Comparison of ENCODE assay signal across 8 mouse cellular contexts in the genomic region with DNA sequence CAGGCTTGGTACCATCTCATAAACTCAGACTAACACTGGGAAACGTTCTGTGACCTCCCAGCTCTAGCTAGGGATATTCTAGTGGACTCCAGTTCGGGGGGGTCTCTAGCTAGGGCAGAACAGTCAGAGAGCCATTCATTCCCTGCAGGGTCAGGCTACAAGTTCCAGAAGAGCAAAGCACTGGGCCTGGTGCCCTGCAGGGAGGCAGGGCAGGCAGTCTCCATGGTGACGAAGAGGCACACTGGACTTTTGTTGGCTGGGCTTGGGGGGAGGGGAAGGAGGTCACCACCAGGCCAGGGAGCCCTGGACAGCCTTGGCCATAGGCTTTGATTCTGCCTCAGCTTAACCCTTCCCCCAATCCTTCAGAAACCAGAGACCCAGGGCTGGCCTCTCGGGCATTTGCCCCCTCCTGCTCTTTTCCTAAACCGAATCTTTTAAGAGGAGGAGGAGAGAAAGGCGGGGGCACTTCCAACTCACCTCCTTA. TPM values are rescaled to one million over a fixed set of nuclear protein-coding genes. Genes with fewer than 3 reads are reported as not detected.
DNase-seq lines count a peak whose midpoint lies in the region; ATAC-seq and TF ChIP-seq lines count a peak whose summit lies in the region.

A gene (minus strand): TSS at position 51 of the 484 bp plus-strand sequence.

- H3K4me2 ChIP-seq in embryonic facial prominence, embryonic 15.5 days (replicated peaks), result peak within 1 kb of the TSS; percentile 89
- peak within 1 kb of the TSS; percentile 95 for H3K4me2 ChIP-seq in liver, embryonic 12.5 days

- peaks cover 8% of the 10 kb centered on the region for H3K4me1 ChIP-seq in cerebellum, adult 2 months (ENCODE audit: control insufficient read depth, insufficient read depth, low read length)
- peaks cover 44% of the 10 kb centered on the region for H3K4me1 ChIP-seq in embryonic facial prominence, embryonic 15.5 days
- H3K4me1 ChIP-seq in liver, embryonic 12.5 days, result peaks cover 60% of the 10 kb centered on the region
- peaks cover 18% of the 10 kb centered on the region for H3K4me1 ChIP-seq in small intestine, adult 2 months (ENCODE audit: control insufficient read depth, insufficient read depth, insufficient read length, low read length)

- no peaks in the 10 kb centered on the region for H3K36me3 ChIP-seq in C2C12 (ENCODE audit: control insufficient read depth, insufficient read depth)
- 0 out of 2 replicates have a peak, but pooled peaks cover 3% of the 10 kb centered on the region for H3K36me3 ChIP-seq in embryonic facial prominence, embryonic 15.5 days
- peaks cover 15% of the 10 kb centered on the region for H3K36me3 ChIP-seq in liver, embryonic 12.5 days
- H3K36me3 ChIP-seq in small intestine, adult 2 months (ENCODE audit: control insufficient read depth, insufficient read depth, low read length), result no peaks in the 10 kb centered on the region

- H3K79me3 ChIP-seq in C2C12 (ENCODE audit: low read depth), result peaks cover 7% of the 10 kb centered on the region

- peak within 1 kb of the TSS; percentile 56; the same call in 1 of the 2 replicates for H3K27ac ChIP-seq in cerebellum, adult 2 months (ENCODE audit: insufficient read depth, low read length)
- no peak within 1 kb of the TSS; the same call in 1 of the 2 replicates for H3K27ac ChIP-seq in embryonic facial prominence, embryonic 15.5 days (replicated peaks)
- H3K27ac ChIP-seq in liver, embryonic 12.5 days, result 0 out of 2 replicates have a peak within 1 kb of the TSS, but pooled peaks have one; percentile 68
- no peak within 1 kb of the TSS for H3K27ac ChIP-seq in small intestine, adult 2 months (ENCODE audit: insufficient read depth, low read depth, low read length)

- peaks cover 27% of the 10 kb centered on the region for H3K79me2 ChIP-seq in C2C12 (ENCODE audit: control insufficient read depth, insufficient read depth)

- H3K9ac ChIP-seq in embryonic facial prominence, embryonic 15.5 days, result peak within 1 kb of the TSS; percentile 33
- peak within 1 kb of the TSS; percentile 77 for H3K9ac ChIP-seq in liver, embryonic 12.5 days

- DNase-seq in cerebellum, adult 2 months, result peak in 1 of 2 experiments; percentile 68
- DNase-seq in kidney, adult 18-20 months, result peak; percentile 61
- no peak for DNase-seq in urinary bladder, postnatal 10 days (ENCODE audit: low spot score)

- TF ChIP-seq POLR2A in cerebellum, adult 2 months (IDR thresholded peaks at IDR 0.05; ENCODE audit: borderline replicate concordance, insufficient read depth, low read length), result no peak
- TF ChIP-seq POLR2A in small intestine, adult 2 months (IDR thresholded peaks at IDR 0.05; ENCODE audit: low read depth, low read length), result no peak

- no peak for ATAC-seq in cerebellum, adult (ENCODE audit: insufficient number of reproducible peaks, low FRiP score, low TSS enrichment)
- no peak for ATAC-seq in embryonic facial prominence, embryonic 15.5 days (ENCODE audit: insufficient number of reproducible peaks, low FRiP score, low TSS enrichment, low read depth)
- no peak for ATAC-seq in liver, embryonic 12.5 days

- H3ac ChIP-seq in C2C12 (ENCODE audit: control insufficient read depth, insufficient read length, low read depth), result peak within 1 kb of the TSS; percentile 66

- peak within 1 kb of the TSS; percentile 42 for H3K4me3 ChIP-seq in cerebellum, adult 2 months (replicated peaks; ENCODE audit: insufficient read depth, low read depth, low read length)
- peak within 1 kb of the TSS; percentile 51 for H3K4me3 ChIP-seq in C2C12 (ENCODE audit: insufficient read depth, poor library complexity, severe bottlenecking)
- H3K4me3 ChIP-seq in embryonic facial prominence, embryonic 15.5 days (replicated peaks), result peak within 1 kb of the TSS; percentile 66
- H3K4me3 ChIP-seq in liver, embryonic 12.5 days, result peak within 1 kb of the TSS; percentile 80
- H3K4me3 ChIP-seq in small intestine, adult 2 months (ENCODE audit: low read depth, low read length), result peak within 1 kb of the TSS; percentile 69

- TF ChIP-seq CTCF in cerebellum, adult 2 months (IDR thresholded peaks at IDR 0.05; ENCODE audit: borderline replicate concordance, insufficient read depth, low read depth, low read length), result no peak
- TF ChIP-seq CTCF in C2C12 (IDR thresholded peaks at IDR 0.05; ENCODE audit: control insufficient read depth, insufficient read depth, insufficient read length), result no peak
- TF ChIP-seq CTCF in small intestine, adult 2 months (IDR thresholded peaks at IDR 0.05; ENCODE audit: extremely low read depth, insufficient read length, insufficient replicate concordance, low read depth, low read length), result no peak

- WGBS in cerebellum, adult 2 months, result 38% methylated on average over 6 of the region's 6 CpGs
- 27% methylated on average over 6 of the region's 6 CpGs for WGBS in embryonic facial prominence, embryonic 15.5 days
- WGBS in liver, embryonic 12.5 days (ENCODE audit: insufficient replicate concordance), result 39% methylated on average over 6 of the region's 6 CpGs
- 80% methylated on average over 6 of the region's 6 CpGs for WGBS in small intestine, adult 2 months

- no peaks in the 10 kb centered on the region for H3K9me3 ChIP-seq in embryonic facial prominence, embryonic 15.5 days (replicated peaks)
- H3K9me3 ChIP-seq in liver, embryonic 12.5 days (replicated peaks), result no peaks in the 10 kb centered on the region

- no peaks in the 10 kb centered on the region for H3K27me3 ChIP-seq in cerebellum, adult 2 months (ENCODE audit: control insufficient read depth, insufficient read depth, low read length)
- no peaks in the 10 kb centered on the region for H3K27me3 ChIP-seq in C2C12 (ENCODE audit: control insufficient read depth, insufficient read depth, insufficient read length)
- H3K27me3 ChIP-seq in embryonic facial prominence, embryonic 15.5 days, result no peaks in the 10 kb centered on the region
- H3K27me3 ChIP-seq in liver, embryonic 12.5 days (replicated peaks), result no peaks in the 10 kb centered on the region
- no peaks in the 10 kb centered on the region for H3K27me3 ChIP-seq in small intestine, adult 2 months (ENCODE audit: control insufficient read depth, insufficient read depth, low read length)

TF ChIP-seq in C2C12, 6 proteins besides CTCF, POLR2A, EP300 and RAD21:
- TF ChIP-seq USF1 (IDR thresholded peaks at IDR 0.05; ENCODE audit: low read depth) (no peak), MYOD1 (IDR thresholded peaks at IDR 0.05; ENCODE audit: control insufficient read depth, insufficient read length, low read depth) (no peak), FOSL1 (IDR thresholded peaks at IDR 0.05; ENCODE audit: insufficient read depth, low read length, poor library complexity, severe bottlenecking) (no peak), CEBPB (IDR thresholded peaks at IDR 0.05; ENCODE audit: low read depth) (no peak), MAX (IDR thresholded peaks at IDR 0.05) (no peak), MYOG (IDR thresholded peaks at IDR 0.05; ENCODE audit: control insufficient read depth, extremely low read depth, insufficient read length) (no peak)

RNA-seq across cellular contexts. Expression of the gene that starts here (rescaled TPM):
- 3.3 and 5.0 TPM in 2 replicates for polyA plus RNA-seq in cerebellum, adult 2 months (2012; rRNA removed)
- not detected for polyA plus RNA-seq in C2C12 (2012; fragmentation: generic; extraction: Trizol)
- not detected in 2 replicates for polyA plus RNA-seq in embryonic facial prominence, embryonic 15.5 days (2015; fragmentation: Nextera tagmentation; extraction: Ambion mirVana)
- not detected in 2 replicates for polyA plus RNA-seq in liver, embryonic 12.5 days (2016; fragmentation: Nextera tagmentation; extraction: Ambion mirVana)
- 0.48 TPM in 1 of 2 replicates, not detected in the other for polyA plus RNA-seq in small intestine, adult 2 months (2012; rRNA removed)

Comparison
In these comparisons a context has a peak if more than half of its experiments do, and no peak if none do; other contexts are left out.
1. H3K27ac ChIP-seq: peak in cerebellum, adult 2 months (single experiment) and liver, embryonic 12.5 days (single experiment); none in embryonic facial prominence, embryonic 15.5 days (single experiment) and small intestine, adult 2 months (single experiment).
2. Peak in every context shown above with its lines, with median percentiles within 50 percentile points of each other: H3K4me3 ChIP-seq.